23 mouse cellular contexts compared by ENCODE assay signal in the genomic region with DNA sequence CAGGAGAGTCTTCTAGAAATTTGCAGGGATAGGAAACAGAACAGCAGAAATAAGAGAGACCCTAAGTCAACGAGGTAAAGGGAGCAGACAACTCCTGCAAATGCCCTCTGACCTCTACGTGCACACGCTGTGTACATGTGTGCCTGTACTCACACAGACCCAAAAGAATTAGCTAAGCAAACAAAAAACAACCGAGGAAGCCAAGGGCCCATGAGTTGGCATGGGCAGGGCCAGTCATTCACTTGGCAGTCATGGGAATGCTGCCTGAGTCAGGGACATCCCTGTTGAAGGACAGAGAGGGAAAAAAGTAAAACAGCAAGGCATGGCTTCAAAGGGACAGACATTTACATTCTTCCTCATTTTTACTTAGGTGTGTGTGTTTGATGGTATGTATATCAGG. TPM values are rescaled to one million over a fixed set of nuclear protein-coding genes. Genes with fewer than 3 reads are reported as not detected.
"Had no signal": no experiment of that assay in that cellular context is flagged by ENCODE, and none has a peak within 500 bp of the region (broad histone marks: within the 10 kb centered on the region; RNA-seq: fewer than 3 reads in every experiment).

No protein-coding gene starts in this region.

- DNase-seq: kidney, adult 2 months; kidney, postnatal 25 days; layer of hippocampus, adult 9-11 months; liver; lung, adult 2 months; lung, postnatal 14 days; lung, postnatal 4 days; midbrain, embryonic 14.5 days; right cerebral cortex, postnatal 14 days; right cerebral cortex, postnatal 4 days; thymus, postnatal 25 days had no signal

- H3K4me3 ChIP-seq: layer of hippocampus, adult 2 months; limb, embryonic 10.5 days; limb, embryonic 13.5 days; liver, embryonic 15.5 days had no signal

- H3K9ac ChIP-seq: limb, embryonic 13.5 days; liver, embryonic 15.5 days had no signal

- H3K4me1 ChIP-seq: limb, embryonic 13.5 days; liver, embryonic 15.5 days had no signal

- H3K9me3 ChIP-seq: limb, embryonic 10.5 days; limb, embryonic 13.5 days; liver, embryonic 15.5 days had no signal

- H3K27me3 ChIP-seq: liver, embryonic 15.5 days had no signal

- H3K4me2 ChIP-seq: limb, embryonic 13.5 days; liver, embryonic 15.5 days; midbrain, embryonic 11.5 days had no signal

- H3K27ac ChIP-seq: kidney, postnatal 0 days; layer of hippocampus, adult 2 months; limb, embryonic 10.5 days; limb, embryonic 13.5 days; liver, embryonic 15.5 days had no signal

RNA-seq across cellular contexts. Expression of a gene that starts 1.9 kb away (rescaled TPM):
- total RNA-seq: midbrain, postnatal 0 days had no signal

RNA-seq across cellular contexts. Expression of a gene that starts 17.1 kb away (rescaled TPM):
- total RNA-seq: left cerebral cortex, postnatal 25 days; megakaryocyte-erythroid progenitor cell, adult 5-6 weeks; midbrain, postnatal 0 days had no signal

RNA-seq across cellular contexts. Expression of a gene that starts 53.1 kb away (rescaled TPM):
- polyA plus RNA-seq: neural tube, embryonic 14.5 days had no signal

RNA-seq across cellular contexts. Expression of a gene that starts 53.9 kb away (rescaled TPM):
- total RNA-seq: layer of hippocampus, adult 2 months; layer of hippocampus, postnatal 25 days; megakaryocyte-erythroid progenitor cell, adult 5-6 weeks had no signal
- polyA plus RNA-seq: lung, embryonic 16.5 days had no signal
